Mouse (Mus musculus) limb, embryonic 13.5 days (tissue): Measurements from ENCODE around the gene Hes2. TPM values are rescaled to one million over a fixed set of nuclear protein-coding genes. Genes with fewer than 3 reads are reported as not detected.

ENCODE experiments used
- ATAC-seq: fragments of 200-750 bp; cut with Nextera tagmentation; 2 replicates; pipeline ENCODE4 v1.8.0; 2017; ENCODE audit warnings: low read depth, moderate number of reproducible peaks, moderate TSS enrichment; ENCODE audit not compliant: low FRiP score
- H3K27ac ChIP-seq: fragments of 300-500 bp; sonication (generic); 2 replicates; pipeline ENCODE4 v1.5.1; 2015; ENCODE audit warnings: inconsistent platforms, mild to moderate bottlenecking, moderate library complexity
- H3K27me3 ChIP-seq: fragments of 300-500 bp; sonication (generic); 2 replicates; pipeline ENCODE4 v1.6.1; 2015; ENCODE audit warnings: mild to moderate bottlenecking, inconsistent platforms
- H3K36me3 ChIP-seq: fragments of 300-500 bp; sonication (generic); 2 replicates; pipeline ENCODE4 v1.6.1; 2015; ENCODE audit warnings: inconsistent platforms, mild to moderate bottlenecking, moderate library complexity
- H3K4me1 ChIP-seq: fragments of 300-500 bp; sonication (generic); 2 replicates; pipeline ENCODE4 v1.6.1; 2015; ENCODE audit warnings: inconsistent platforms
- H3K4me2 ChIP-seq: fragments of 300-500 bp; sonication (generic); replicated peaks from 2 replicates; pipeline ENCODE4 v1.6.1; 2015; ENCODE audit warnings: inconsistent platforms, mild to moderate bottlenecking, moderate library complexity
- H3K4me3 ChIP-seq: fragments of 300-500 bp; sonication (generic); 2 replicates; pipeline ENCODE4 v1.5.1; 2015; ENCODE audit warnings: moderate library complexity, mild to moderate bottlenecking, inconsistent platforms
- H3K9ac ChIP-seq: fragments of 300-500 bp; sonication (generic); 2 replicates; pipeline ENCODE4 v1.6.1; 2015; ENCODE audit warnings: mild to moderate bottlenecking, inconsistent platforms
- H3K9me3 ChIP-seq: fragments of 300-500 bp; sonication (generic); 2 replicates; pipeline ENCODE4 v1.6.1; 2016; ENCODE audit warnings: inconsistent platforms
- WGBS: fragments of 180-500 bp; shearing (Covaris S2); methylation state at CpG from one replicate; pipeline ENCODE4 v1.1.7; 2015; 5-methylcytosine and 5-hydroxymethylcytosine counted together
- polyA plus RNA-seq: library from polyadenylated mRNA; unstranded; fragments of >200 nt; fragmentation: Nextera tagmentation; extraction: Ambion mirVana; gene quantifications from 2 replicates; pipeline ENCODE4 v1.2.1, GENCODE M21; 2015

Hes2 gene
- polyA plus RNA-seq, 1 experiment from 2014 or later, result not detected

GRCm38 (mm10) chr4:152170286-152170685 is 11.6 kb downstream of the Hes2 start:
- ATAC-seq, result no peak
- Histone ChIP-seq H3K36me3 (no peaks in the 10 kb centered on the region), H3K4me3 (no peak overlapping the region), H3K4me1 (no peaks in the 10 kb centered on the region; the same call in 1 of the 2 replicates), H3K4me2 (no peak overlapping the region), H3K27ac (no peak overlapping the region), H3K27me3 (peaks cover 26% of the 10 kb centered on the region; the same call in 1 of the 2 replicates), H3K9me3 (peaks cover 4% of the 10 kb centered on the region), H3K9ac (no peak overlapping the region)
- WGBS, result 81% methylated on average over 10 of the region's 10 CpGs

DNA sequence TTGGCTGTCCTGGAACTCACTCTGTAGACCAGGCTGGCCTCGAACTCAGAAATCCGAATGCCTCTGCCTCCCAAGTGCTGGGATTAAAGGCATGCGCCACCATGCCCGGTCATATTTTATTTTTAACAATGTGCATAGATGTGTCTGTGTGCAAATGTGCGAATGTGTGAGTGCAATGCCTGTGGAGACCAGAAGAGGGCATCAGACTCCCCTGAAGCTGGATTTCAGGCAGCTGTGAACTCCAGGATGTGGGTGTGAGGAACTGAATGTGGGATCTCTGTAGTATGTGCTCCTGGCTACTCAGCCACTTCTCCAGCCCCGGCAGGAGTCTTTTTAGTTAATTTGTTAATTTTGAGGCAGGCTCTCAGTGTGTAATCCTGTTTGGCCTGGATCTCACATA is 12.9 kb downstream of the Hes2 start:
- ATAC-seq, result no peak
- H3K9me3 ChIP-seq, result peaks cover 4% of the 10 kb centered on the region
- 82% methylated on average over 6 of the region's 6 CpGs for WGBS

DNA sequence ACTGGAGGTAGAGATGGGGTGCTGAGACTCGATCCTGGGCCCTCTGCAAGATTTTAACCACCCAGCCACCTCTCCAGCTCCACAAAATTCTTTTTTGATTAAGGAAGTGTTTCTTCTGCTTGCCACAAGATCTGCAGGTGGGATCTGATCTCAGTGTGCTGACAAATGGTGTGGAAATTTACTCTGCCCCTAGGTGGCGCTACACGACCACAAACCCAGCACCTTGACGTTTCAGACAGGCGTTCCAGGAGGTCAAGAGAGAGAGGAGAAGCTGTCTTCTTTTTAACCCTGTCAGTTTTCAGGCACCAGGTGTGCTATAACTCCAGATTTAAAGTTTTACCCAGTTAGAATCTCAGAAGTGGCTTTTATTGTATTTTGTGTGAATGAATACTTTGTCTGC is 14.4 kb downstream of the Hes2 start:
- 2% methylated on average over 5 of the region's 5 CpGs for WGBS
- Histone ChIP-seq H3K4me1 (peaks cover 6% of the 10 kb centered on the region; the same call in 1 of the 2 replicates), H3K27ac (no peak overlapping the region), H3K27me3 (peaks cover 30% of the 10 kb centered on the region), H3K9ac (no peak overlapping the region), H3K4me2 (no peak overlapping the region), H3K4me3 (no peak overlapping the region), H3K36me3 (no peaks in the 10 kb centered on the region), H3K9me3 (peaks cover 4% of the 10 kb centered on the region)
- ATAC-seq, result no peak

More for the DNA sequence above, 12.9 kb downstream of the Hes2 start:
- Histone ChIP-seq H3K27ac (no peak overlapping the region), H3K9ac (no peak overlapping the region), H3K4me3 (no peak overlapping the region), H3K4me1 (no peaks in the 10 kb centered on the region), H3K4me2 (no peak overlapping the region), H3K36me3 (no peaks in the 10 kb centered on the region), H3K27me3 (peaks cover 27% of the 10 kb centered on the region; the same call in 1 of the 2 replicates)

DNA sequence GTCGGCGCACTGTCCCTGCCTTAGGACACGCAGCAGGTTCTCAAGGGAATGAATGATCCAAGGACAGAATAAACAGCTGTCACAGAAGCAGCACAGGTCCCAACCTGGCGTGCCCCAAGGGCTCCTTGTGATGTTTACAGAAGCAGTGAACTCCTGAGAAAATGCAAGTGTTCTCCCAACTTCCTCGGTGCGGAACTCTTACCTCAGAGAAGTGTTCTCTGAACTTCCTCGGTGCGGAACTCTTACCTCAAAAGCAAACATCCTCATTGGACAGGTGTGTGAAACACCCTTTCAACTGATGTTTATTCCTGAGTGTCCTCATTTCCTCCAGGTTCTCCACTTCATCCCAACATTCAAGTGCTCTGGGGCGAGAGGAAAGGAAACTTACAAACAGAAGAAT is 15.3 kb downstream of the Hes2 start:
- Histone ChIP-seq H3K9ac (no peak overlapping the region), H3K36me3 (no peaks in the 10 kb centered on the region), H3K4me2 (no peak overlapping the region), H3K27ac (no peak overlapping the region), H3K4me3 (no peak overlapping the region), H3K27me3 (peaks cover 38% of the 10 kb centered on the region), H3K9me3 (peaks cover 4% of the 10 kb centered on the region), H3K4me1 (peaks cover 13% of the 10 kb centered on the region)
- 79% methylated on average over 9 of the region's 9 CpGs for WGBS
- no peak for ATAC-seq

DNA sequence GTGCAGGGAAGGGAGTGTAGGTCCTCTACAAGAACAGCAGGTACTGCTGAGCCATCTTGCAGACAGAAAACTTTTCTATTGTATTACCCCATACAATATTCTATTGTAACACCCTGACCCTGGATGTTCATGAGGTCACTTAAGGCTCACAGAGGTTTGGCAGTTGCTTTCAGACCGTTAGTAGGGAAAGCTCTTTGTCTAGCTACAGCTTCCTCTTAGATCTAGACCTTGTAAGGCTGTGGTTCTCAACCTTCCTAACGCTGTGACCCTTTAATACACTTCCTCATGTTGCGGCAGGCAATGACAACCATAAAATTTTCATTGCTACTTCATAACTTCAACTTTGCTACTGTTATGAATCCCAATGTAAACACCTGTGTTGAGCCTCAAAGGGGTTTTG is 18.0 kb downstream of the Hes2 start:
- H3K9me3 ChIP-seq, result peaks cover 1% of the 10 kb centered on the region
- peaks cover 19% of the 10 kb centered on the region for H3K4me1 ChIP-seq
- H3K4me2 ChIP-seq, result no peak overlapping the region
- no peak overlapping the region for H3K9ac ChIP-seq
- no peak overlapping the region for H3K4me3 ChIP-seq
- 69% methylated on average over 3 of the region's 3 CpGs for WGBS
- no peaks in the 10 kb centered on the region for H3K36me3 ChIP-seq
- ATAC-seq, result no peak
- no peak overlapping the region for H3K27ac ChIP-seq
- H3K27me3 ChIP-seq, result peaks cover 42% of the 10 kb centered on the region

DNA sequence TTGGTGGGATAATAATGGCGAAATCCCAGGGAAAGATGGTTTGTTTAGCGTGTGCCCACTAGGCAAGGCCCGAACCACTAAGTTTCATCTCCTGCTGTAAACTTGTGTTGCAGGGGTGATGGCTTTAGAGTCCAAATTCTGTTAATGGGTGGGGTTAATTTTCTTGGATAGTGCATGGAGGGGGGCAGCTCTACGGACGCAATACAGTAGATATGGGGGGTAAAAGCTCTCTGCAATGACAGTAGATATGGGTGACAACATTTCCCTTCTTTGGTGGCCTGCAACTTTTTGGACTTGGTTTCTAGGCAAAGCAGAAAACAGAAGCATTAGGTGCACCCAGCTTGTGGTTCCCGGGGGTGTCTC is 18.5 kb downstream of the Hes2 start:
- H3K9me3 ChIP-seq, result no peaks in the 10 kb centered on the region
- no peak for ATAC-seq
- H3K9ac ChIP-seq, result peak overlapping the region; percentile 87
- peak overlapping the region; percentile 65 for H3K4me3 ChIP-seq
- H3K4me1 ChIP-seq, result peaks cover 19% of the 10 kb centered on the region
- H3K27ac ChIP-seq, result no peak overlapping the region
- 70% methylated on average over 6 of the region's 6 CpGs for WGBS
- peak overlapping the region; percentile 97 for H3K4me2 ChIP-seq
- H3K36me3 ChIP-seq, result no peaks in the 10 kb centered on the region
- peaks cover 42% of the 10 kb centered on the region for H3K27me3 ChIP-seq

DNA sequence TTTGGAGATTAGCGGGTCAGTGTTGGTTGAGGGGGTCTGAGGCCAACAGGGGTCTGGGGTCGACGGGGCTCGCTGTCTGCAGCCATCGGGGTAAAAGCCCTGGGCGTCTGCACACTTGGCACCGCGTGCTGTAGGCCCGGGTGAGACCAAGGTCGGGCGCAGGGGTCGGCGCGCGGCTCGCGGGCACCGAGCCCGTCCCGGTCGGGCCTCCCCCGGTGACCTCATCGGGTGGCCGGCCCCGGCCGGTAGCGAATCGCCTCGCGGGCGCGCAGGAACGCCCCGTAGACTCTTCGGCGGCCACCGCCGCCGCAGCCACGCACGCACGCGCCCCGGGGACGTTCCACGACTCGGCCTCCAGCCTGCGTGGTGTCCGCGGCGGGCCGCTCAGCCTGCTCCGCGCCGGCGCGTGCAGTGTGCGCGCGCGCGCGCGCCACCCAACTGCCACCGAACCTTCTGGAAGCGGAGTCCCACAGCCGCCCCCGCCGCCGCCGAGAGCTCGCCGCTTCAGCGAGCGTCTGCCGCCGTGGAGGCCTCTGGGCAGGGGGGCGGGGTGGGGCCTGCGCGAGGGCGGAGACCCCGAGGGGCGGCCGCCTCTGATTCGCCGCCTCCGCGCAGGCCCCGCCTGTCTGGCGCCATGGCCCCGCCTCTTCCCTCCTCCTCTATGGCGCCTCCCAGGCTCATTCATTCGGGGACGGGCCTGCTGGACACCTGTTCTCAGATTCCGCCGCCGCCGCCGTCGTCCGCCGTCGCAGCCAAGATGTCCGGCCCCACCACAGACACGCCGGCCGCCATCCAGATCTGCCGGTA is 19.1 kb downstream of the Hes2 start, which contains the start of gene Acot7:
Acot7 (plus strand) TSS at position 598 of the 807 bp plus-strand sequence.
- H3K27me3 ChIP-seq, result peaks cover 42% of the 10 kb centered on the region

GRCm38 (mm10) chr4:152178344-152178864 is 19.7 kb downstream of the Hes2 start:
- H3K36me3 ChIP-seq, result no peaks in the 10 kb centered on the region
- H3K9me3 ChIP-seq, result no peaks in the 10 kb centered on the region
- peaks cover 42% of the 10 kb centered on the region for H3K27me3 ChIP-seq
- H3K4me3 ChIP-seq, result peak overlapping the region; percentile 65
- peaks cover 19% of the 10 kb centered on the region for H3K4me1 ChIP-seq
- no peak overlapping the region for H3K27ac ChIP-seq
- H3K4me2 ChIP-seq, result peak overlapping the region; percentile 97
- WGBS, result under 1% methylated on average over 32 of the region's 35 CpGs
- peak; percentile 51 for ATAC-seq
- peak overlapping the region; percentile 65 for H3K9ac ChIP-seq

More for the DNA sequence above, 19.1 kb downstream of the Hes2 start, which contains the start of gene Acot7:
- Histone ChIP-seq H3K9ac (peak within 1 kb of the TSS; percentile 87), H3K27ac (peak within 1 kb of the TSS; percentile 48; the same call in 1 of the 2 replicates), H3K36me3 (no peaks in the 10 kb centered on the region), H3K4me2 (peak within 1 kb of the TSS; percentile 97), H3K9me3 (no peaks in the 10 kb centered on the region), H3K4me1 (peaks cover 19% of the 10 kb centered on the region), H3K4me3 (peak within 1 kb of the TSS; percentile 65)
- under 1% methylated on average over 83 of the region's 108 CpGs for WGBS
- peak; percentile 95 for ATAC-seq

GRCm38 (mm10) chr4:152178916-152179705 is 20.4 kb downstream of the Hes2 start:
- Histone ChIP-seq H3K36me3 (no peaks in the 10 kb centered on the region), H3K27me3 (peaks cover 40% of the 10 kb centered on the region), H3K4me3 (peak overlapping the region; percentile 65), H3K4me1 (peaks cover 19% of the 10 kb centered on the region), H3K27ac (no peak overlapping the region), H3K9me3 (no peaks in the 10 kb centered on the region), H3K9ac (peak overlapping the region; percentile 65), H3K4me2 (peak overlapping the region; percentile 97)
- WGBS, result 22% methylated on average over 16 of the region's 16 CpGs
- ATAC-seq, result no peak

- no peak overlapping the region for H3K9ac ChIP-seq
- no peaks in the 10 kb centered on the region for H3K9me3 ChIP-seq
- H3K4me3 ChIP-seq, result no peak overlapping the region
- peaks cover 30% of the 10 kb centered on the region for H3K27me3 ChIP-seq
- no peaks in the 10 kb centered on the region for H3K36me3 ChIP-seq
- no peak overlapping the region; the same call in 1 of the 2 replicates for H3K4me2 ChIP-seq
- ATAC-seq, result no peak
- 82% methylated on average over 16 of the region's 16 CpGs for WGBS
- H3K27ac ChIP-seq, result no peak overlapping the region
- peaks cover 27% of the 10 kb centered on the region for H3K4me1 ChIP-seq
Measured at GRCm38 (mm10) chr4:152179946-152180660, 21.4 kb downstream of the Hes2 start.

GRCm38 (mm10) chr4:152182205-152182604 is 23.5 kb downstream of the Hes2 start:
- Histone ChIP-seq H3K36me3 (no peaks in the 10 kb centered on the region), H3K27ac (no peak overlapping the region), H3K9me3 (no peaks in the 10 kb centered on the region), H3K9ac (no peak overlapping the region; the same call in 1 of the 2 replicates), H3K27me3 (peaks cover 22% of the 10 kb centered on the region), H3K4me1 (peaks cover 46% of the 10 kb centered on the region), H3K4me3 (no peak overlapping the region), H3K4me2 (no peak overlapping the region)
- 77% methylated on average over 10 of the region's 10 CpGs for WGBS
- ATAC-seq, result no peak
